Mouse (Mus musculus) lung, postnatal 25 days (tissue): Measurements from ENCODE around the gene Itsn1.

ENCODE experiments used
- DNase-seq: peaks from one replicate; pipeline ENCODE4 v3.0.0; 2022; ENCODE audit warnings: low spot score

The Itsn1 gene

GRCm38 (mm10) chr16:91870158-91870582 lies 141.1 kb downstream of the Itsn1 start:
- no peak for DNase-seq

GRCm38 (mm10) chr16:91871188-91871587 lies 142.1 kb downstream of the Itsn1 start:
- DNase-seq, result no peak

DNA sequence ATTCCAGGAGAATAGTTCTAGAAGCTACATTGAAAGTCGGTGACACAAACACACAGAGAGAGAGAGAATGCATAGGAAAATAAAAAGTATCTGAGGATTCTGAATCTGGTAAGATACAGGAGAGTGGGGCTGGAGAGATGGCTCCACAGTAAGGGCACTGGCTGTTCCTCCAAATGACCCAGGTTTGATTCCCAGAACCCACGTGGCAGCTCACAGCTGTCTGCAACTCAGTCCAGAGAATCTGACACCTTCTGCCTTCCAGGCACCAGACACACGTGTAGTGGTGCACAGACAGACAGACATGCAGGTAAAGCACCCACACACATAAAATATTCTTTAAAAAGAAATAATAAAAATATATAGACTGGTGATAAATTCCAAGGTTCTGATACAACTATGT lies 144.6 kb downstream of the Itsn1 start:
- no peak for DNase-seq

- DNase-seq, result no peak
Observed at GRCm38 (mm10) chr16:91875567-91876344, 146.7 kb downstream of the Itsn1 start.

DNA sequence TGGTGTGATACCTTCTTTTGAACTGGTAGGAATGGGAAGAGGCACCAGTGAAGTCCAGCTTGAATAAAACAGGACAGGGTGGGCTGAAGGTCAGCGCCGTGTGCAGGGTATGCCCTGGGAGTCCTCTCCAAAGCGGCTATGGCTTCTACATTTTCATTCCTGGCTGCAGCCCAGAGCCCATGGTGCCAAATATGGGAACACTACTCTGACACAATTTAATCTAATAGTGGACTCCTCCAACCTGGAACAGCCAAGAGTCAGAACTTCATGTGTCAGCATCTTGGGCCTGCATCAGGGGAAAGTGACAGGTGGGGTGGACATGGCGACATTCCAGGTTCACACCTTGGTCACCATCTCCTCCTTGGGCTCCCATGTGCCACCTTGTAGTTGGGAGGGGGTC lies 147.4 kb downstream of the Itsn1 start:
- no peak for DNase-seq

GRCm38 (mm10) chr16:91879101-91879500 lies 150.0 kb downstream of the Itsn1 start:
- no peak for DNase-seq

GRCm38 (mm10) chr16:91880869-91881767 lies 152.0 kb downstream of the Itsn1 start:
- DNase-seq, result no peak

GRCm38 (mm10) chr16:91882168-91882859 lies 153.2 kb downstream of the Itsn1 start:
- no peak for DNase-seq

GRCm38 (mm10) chr16:91883636-91884035 lies 154.6 kb downstream of the Itsn1 start:
- DNase-seq, result no peak

GRCm38 (mm10) chr16:91884196-91884595 lies 155.1 kb downstream of the Itsn1 start:
- no peak for DNase-seq

- DNase-seq, result no peak
Observed at GRCm38 (mm10) chr16:91885389-91886122, 156.5 kb downstream of the Itsn1 start.

DNA sequence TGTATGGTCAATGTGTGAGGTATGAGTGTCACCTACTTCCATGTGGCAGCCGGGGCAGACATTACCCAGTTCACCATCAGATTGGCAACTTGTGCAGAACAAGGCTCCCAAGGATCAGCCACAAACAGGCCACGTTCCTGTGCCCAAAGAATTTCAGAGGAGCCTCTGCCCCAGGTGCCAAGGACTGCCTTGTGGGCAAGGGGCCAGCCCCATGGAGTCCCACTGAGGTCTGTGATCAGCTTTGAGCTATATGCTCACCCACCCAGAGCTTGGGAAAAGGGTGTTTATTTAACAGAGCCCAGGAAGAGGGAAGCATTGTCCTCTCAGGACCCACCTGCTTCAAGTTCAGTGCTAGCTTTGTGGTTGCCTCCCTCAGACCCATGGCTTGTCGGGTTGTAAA lies 159.3 kb downstream of the Itsn1 start:
- no peak for DNase-seq

- no peak for DNase-seq
Observed at GRCm38 (mm10) chr16:91889831-91890230, 160.8 kb downstream of the Itsn1 start.

DNA sequence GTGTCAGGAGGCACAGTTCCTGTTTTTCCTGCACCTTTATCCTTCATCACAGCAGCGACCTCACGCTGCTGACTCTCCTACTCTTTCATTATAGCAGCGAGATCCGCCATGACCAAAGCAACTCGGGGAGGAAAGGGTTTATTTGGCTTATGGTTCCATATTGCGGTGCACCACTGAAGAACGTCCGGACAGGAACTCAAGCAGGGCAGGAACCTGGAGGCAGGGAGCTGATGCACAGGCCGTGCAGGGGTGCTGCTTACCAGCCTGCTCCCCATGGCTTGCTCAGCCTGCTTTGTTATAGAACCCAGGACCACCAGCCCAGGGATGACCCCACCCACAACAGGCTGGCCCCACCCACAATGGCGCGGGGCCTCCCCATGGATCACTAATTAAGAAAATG lies 162.1 kb downstream of the Itsn1 start:
- DNase-seq, result no peak

DNA sequence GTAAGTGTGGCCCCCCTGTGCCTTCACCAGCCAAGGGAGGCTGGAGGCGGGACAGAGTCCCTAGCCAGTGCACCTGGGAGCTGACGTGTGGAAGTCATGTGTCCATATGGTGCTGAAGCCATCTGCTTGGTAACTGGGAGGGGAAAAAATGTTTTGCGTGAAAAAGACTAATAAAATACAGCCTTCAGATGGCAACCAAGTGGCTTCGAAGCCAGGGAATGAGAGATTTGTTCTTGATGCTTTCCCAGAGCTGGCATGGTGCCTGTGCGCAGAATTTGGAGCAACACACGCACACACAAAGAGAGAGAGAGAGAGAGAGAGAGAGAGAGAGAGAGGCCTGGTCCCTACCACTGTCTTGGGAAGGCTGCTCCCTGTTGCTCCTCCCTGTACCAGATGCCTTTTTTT lies 167.3 kb downstream of the Itsn1 start:
- no peak for DNase-seq

GRCm38 (mm10) chr16:91898850-91899848 lies 170.1 kb downstream of the Itsn1 start:
- DNase-seq, result peak; percentile 7

DNA sequence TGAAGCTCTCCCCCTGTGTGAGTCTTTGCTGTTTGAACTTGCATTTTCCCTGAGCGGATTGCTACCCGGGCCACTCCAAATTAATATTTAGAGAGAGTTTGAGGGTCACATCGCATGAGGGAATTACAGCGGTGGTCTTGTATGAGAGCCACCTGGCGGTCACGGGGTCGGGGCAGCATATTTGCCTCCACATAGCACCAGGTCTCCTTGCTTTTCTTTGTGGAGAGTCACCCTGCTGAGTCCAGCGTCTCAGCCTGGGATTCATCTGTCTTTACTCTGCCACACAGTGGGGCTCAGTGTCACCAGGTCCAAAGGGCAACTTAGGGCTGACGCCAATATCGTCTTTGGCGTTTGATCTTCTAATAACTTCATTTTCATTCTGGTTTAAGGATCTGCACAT lies 171.2 kb downstream of the Itsn1 start:
- no peak for DNase-seq

DNA sequence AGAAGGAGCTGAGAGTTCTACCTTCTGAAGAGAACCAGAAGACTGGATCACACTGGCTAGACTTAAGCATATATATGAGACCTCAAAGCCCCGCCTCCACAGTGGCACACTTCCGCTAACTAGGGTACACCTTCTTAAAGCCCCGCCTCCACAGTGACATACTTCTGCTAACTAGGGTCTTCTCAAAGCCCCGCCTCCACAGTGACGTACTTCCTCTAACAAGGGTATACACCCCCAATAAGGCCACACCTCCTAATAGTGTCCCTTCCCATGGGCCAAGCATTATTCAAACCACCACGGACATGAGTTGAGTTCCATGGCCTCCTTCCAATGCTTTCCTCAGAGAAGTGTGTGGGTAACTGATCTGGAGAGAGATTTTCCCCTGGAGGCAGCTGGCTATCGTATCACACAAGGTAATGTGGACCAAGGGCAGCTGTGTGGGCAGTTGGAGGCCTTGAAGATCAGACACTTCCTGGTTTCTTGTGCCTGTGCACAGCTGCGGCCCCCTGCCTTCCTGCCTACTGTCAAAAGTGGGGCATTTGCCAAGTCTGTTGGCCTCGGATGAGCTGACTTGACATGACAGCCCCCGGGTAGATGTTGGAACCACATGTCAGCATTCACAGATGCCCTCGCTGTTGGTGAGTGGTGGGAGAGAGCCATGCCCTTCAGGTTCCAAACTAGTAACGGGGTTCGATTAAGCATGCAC lies 174.9 kb downstream of the Itsn1 start:
- DNase-seq, result no peak

DNA sequence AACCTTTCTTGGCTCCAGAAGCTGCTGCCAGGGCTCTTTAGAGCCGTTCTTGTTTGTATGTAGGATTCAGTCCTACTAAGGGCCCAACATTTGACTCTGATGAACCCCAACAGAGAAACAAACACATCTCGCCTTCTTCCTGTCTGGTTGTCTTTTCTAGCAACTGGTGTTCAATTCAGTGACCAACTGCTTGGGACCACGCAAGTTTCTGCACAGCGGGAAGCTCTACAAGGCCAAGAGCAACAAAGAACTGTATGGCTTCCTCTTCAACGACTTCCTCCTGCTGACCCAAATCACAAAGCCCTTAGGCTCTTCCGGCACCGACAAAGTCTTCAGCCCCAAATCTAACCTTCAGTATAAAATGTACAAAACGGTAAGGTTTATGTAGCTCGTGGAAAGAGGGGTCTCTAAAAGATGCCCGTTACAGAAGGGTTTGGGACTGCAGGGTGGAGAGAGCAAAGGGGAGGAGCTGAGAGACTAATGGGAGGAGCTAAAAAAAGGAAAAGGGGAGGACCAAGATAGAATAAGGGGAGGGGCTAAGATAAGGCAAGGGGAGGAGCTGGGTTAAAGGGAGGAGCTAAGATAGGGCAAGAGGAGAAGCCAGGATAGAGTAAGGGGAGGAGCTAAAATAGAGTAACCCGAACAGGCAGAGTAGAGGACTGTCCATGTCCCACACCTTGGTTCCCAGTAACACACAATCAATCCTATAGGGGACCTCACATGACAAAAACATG lies 176.2 kb downstream of the Itsn1 start:
- no peak for DNase-seq
